Mouse (Mus musculus): ENCODE results near the gene Wdr25. TPM values are rescaled to one million over a fixed set of nuclear protein-coding genes. Genes with fewer than 3 reads are reported as not detected.

Wdr25 gene
- polyA plus RNA-seq, 1 experiment: 3.5 TPM

- no peak overlapping the region for H3K4me3 ChIP-seq (replicated peaks; ENCODE audit: control insufficient read depth, low read depth, low read length)
- TF ChIP-seq CTCF (IDR thresholded peaks at IDR 0.05; ENCODE audit: control insufficient read depth, insufficient read depth, low read length) (no peak), POLR2A (IDR thresholded peaks at IDR 0.05; ENCODE audit: borderline replicate concordance, control insufficient read depth, low read depth, low read length) (no peak)
- WGBS: 56% methylated on average over 3 of the region's 3 CpGs
These were observed 36.0 kb downstream of the Wdr25 start for GRCm38 (mm10) chr12:108929475-108929874.

GRCm38 (mm10) chr12:108931341-108932053 lies 38.1 kb downstream of the Wdr25 start:
- Histone ChIP-seq H3K4me3 (replicated peaks; ENCODE audit: control insufficient read depth, low read depth, low read length) (no peak overlapping the region), H3K4me1 (ENCODE audit: control insufficient read depth, insufficient read depth, low read length) (peaks cover 8% of the 10 kb centered on the region), H3K27ac (ENCODE audit: control insufficient read depth, insufficient read depth, low read depth, low read length, poor library complexity) (no peak overlapping the region)
- TF ChIP-seq CTCF (IDR thresholded peaks at IDR 0.05; ENCODE audit: control insufficient read depth, insufficient read depth, low read length) (no peak), POLR2A (IDR thresholded peaks at IDR 0.05; ENCODE audit: borderline replicate concordance, control insufficient read depth, low read depth, low read length) (no peak)
- WGBS: 74% methylated on average over 7 of the region's 7 CpGs

More at GRCm38 (mm10) chr12:108929475-108929874, 36.0 kb downstream of the Wdr25 start:
- no peak overlapping the region for H3K27ac ChIP-seq (ENCODE audit: control insufficient read depth, insufficient read depth, low read depth, low read length, poor library complexity)
- H3K4me1 ChIP-seq (ENCODE audit: control insufficient read depth, insufficient read depth, low read length): peaks cover 9% of the 10 kb centered on the region

GRCm38 (mm10) chr12:108932113-108932512 lies 38.7 kb downstream of the Wdr25 start:
- WGBS: 49% methylated on average over 3 of the region's 3 CpGs

GRCm38 (mm10) chr12:108934231-108934630 lies 40.8 kb downstream of the Wdr25 start:
- H3K27ac ChIP-seq (ENCODE audit: control insufficient read depth, insufficient read depth, low read depth, low read length, poor library complexity): no peak overlapping the region
- no peak overlapping the region for H3K4me3 ChIP-seq (replicated peaks; ENCODE audit: control insufficient read depth, low read depth, low read length)
- peaks cover 11% of the 10 kb centered on the region for H3K4me1 ChIP-seq (ENCODE audit: control insufficient read depth, insufficient read depth, low read length)
- TF ChIP-seq POLR2A (IDR thresholded peaks at IDR 0.05; ENCODE audit: borderline replicate concordance, control insufficient read depth, low read depth, low read length) (no peak), CTCF (IDR thresholded peaks at IDR 0.05; ENCODE audit: control insufficient read depth, insufficient read depth, low read length) (no peak)
- WGBS: 70% methylated on average over 6 of the region's 6 CpGs

More at GRCm38 (mm10) chr12:108932113-108932512, 38.7 kb downstream of the Wdr25 start:
- TF ChIP-seq POLR2A (IDR thresholded peaks at IDR 0.05; ENCODE audit: borderline replicate concordance, control insufficient read depth, low read depth, low read length): no peak
- TF ChIP-seq CTCF (IDR thresholded peaks at IDR 0.05; ENCODE audit: control insufficient read depth, insufficient read depth, low read length): no peak
- Histone ChIP-seq H3K27ac (ENCODE audit: control insufficient read depth, insufficient read depth, low read depth, low read length, poor library complexity) (no peak overlapping the region), H3K4me1 (ENCODE audit: control insufficient read depth, insufficient read depth, low read length) (peaks cover 9% of the 10 kb centered on the region), H3K4me3 (replicated peaks; ENCODE audit: control insufficient read depth, low read depth, low read length) (no peak overlapping the region)

DNA sequence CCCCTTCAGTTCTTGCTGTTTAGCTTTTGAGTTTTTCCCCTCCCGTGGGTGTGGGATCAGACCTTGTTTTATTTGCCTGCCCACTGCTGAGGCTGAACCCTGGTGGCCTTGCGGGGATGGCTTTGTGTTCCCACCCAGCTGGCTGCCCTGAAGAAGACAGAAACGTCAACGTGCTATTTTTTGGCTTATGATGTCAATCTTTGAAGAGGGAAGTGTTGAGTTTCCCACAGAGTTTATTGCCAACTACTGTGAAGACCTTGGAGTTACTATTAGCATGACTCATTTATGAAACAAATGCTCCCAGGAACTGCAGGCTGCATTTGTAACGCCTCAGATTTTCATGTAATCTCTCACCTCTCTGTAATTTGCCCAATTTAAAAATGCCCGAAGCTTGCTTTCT lies 43.4 kb downstream of the Wdr25 start:
- Histone ChIP-seq H3K4me1 (ENCODE audit: control insufficient read depth, insufficient read depth, low read length) (peaks cover 3% of the 10 kb centered on the region), H3K4me3 (replicated peaks; ENCODE audit: control insufficient read depth, low read depth, low read length) (no peak overlapping the region), H3K27ac (ENCODE audit: control insufficient read depth, insufficient read depth, low read depth, low read length, poor library complexity) (no peak overlapping the region)
- TF ChIP-seq CTCF (IDR thresholded peaks at IDR 0.05; ENCODE audit: control insufficient read depth, insufficient read depth, low read length): no peak
- TF ChIP-seq POLR2A (IDR thresholded peaks at IDR 0.05; ENCODE audit: borderline replicate concordance, control insufficient read depth, low read depth, low read length): no peak
- 23% methylated on average over 6 of the region's 6 CpGs for WGBS

GRCm38 (mm10) chr12:108937506-108937905 lies 44.1 kb downstream of the Wdr25 start:
- Histone ChIP-seq H3K4me3 (replicated peaks; ENCODE audit: control insufficient read depth, low read depth, low read length) (no peak overlapping the region), H3K4me1 (ENCODE audit: control insufficient read depth, insufficient read depth, low read length) (peaks cover 3% of the 10 kb centered on the region), H3K27ac (ENCODE audit: control insufficient read depth, insufficient read depth, low read depth, low read length, poor library complexity) (no peak overlapping the region)
- 17% methylated on average over 4 of the region's 4 CpGs for WGBS
- TF ChIP-seq POLR2A (IDR thresholded peaks at IDR 0.05; ENCODE audit: borderline replicate concordance, control insufficient read depth, low read depth, low read length) (no peak), CTCF (IDR thresholded peaks at IDR 0.05; ENCODE audit: control insufficient read depth, insufficient read depth, low read length) (no peak)

- WGBS: 86% methylated on average over 5 of the region's 5 CpGs
- Histone ChIP-seq H3K27ac (ENCODE audit: control insufficient read depth, insufficient read depth, low read depth, low read length, poor library complexity) (no peak overlapping the region), H3K4me1 (ENCODE audit: control insufficient read depth, insufficient read depth, low read length) (peaks cover 3% of the 10 kb centered on the region), H3K4me3 (replicated peaks; ENCODE audit: control insufficient read depth, low read depth, low read length) (no peak overlapping the region)
- no peak for TF ChIP-seq CTCF (IDR thresholded peaks at IDR 0.05; ENCODE audit: control insufficient read depth, insufficient read depth, low read length)
- no peak for TF ChIP-seq POLR2A (IDR thresholded peaks at IDR 0.05; ENCODE audit: borderline replicate concordance, control insufficient read depth, low read depth, low read length)
These were observed 45.4 kb downstream of the Wdr25 start for GRCm38 (mm10) chr12:108938844-108939243.

- Histone ChIP-seq H3K27ac (ENCODE audit: control insufficient read depth, insufficient read depth, low read depth, low read length, poor library complexity) (no peak overlapping the region), H3K4me1 (ENCODE audit: control insufficient read depth, insufficient read depth, low read length) (peaks cover 3% of the 10 kb centered on the region), H3K4me3 (replicated peaks; ENCODE audit: control insufficient read depth, low read depth, low read length) (no peak overlapping the region)
- WGBS: 83% methylated on average over 9 of the region's 9 CpGs
- no peak for TF ChIP-seq CTCF (IDR thresholded peaks at IDR 0.05; ENCODE audit: control insufficient read depth, insufficient read depth, low read length)
These were observed 45.9 kb downstream of the Wdr25 start for GRCm38 (mm10) chr12:108939317-108939716.

Data from bone marrow, adult 2 months (tissue).